Mouse (Mus musculus) heart, postnatal 0 days (tissue): ENCODE data around the gene Clybl. TPM values are rescaled to one million over a fixed set of nuclear protein-coding genes. Genes with fewer than 3 reads are reported as not detected.

Experiments used
- ATAC-seq: fragments of 200-750 bp; cut with Nextera tagmentation; 2 replicates; pipeline ENCODE4 v1.8.0; 2017; ENCODE audit warnings: low read depth, moderate number of reproducible peaks, moderate library complexity; ENCODE audit not compliant: insufficient read depth
- DNase-seq: peaks from one replicate; pipeline ENCODE4 v3.0.0-alpha.2; 2016; ENCODE audit warnings: low spot score
- H3K27ac ChIP-seq: fragments of 300-500 bp; sonication (generic); 2 replicates; pipeline ENCODE4 v1.5.1; 2014; ENCODE audit warnings: low read depth, mild to moderate bottlenecking
- H3K27me3 ChIP-seq: fragments of 300-500 bp; sonication (generic); 2 replicates; pipeline ENCODE4 v1.6.1; 2014; ENCODE audit warnings: low read length, mixed read lengths; ENCODE audit not compliant: control insufficient read depth, insufficient read depth
- H3K36me3 ChIP-seq: fragments of 300-500 bp; sonication (generic); replicated peaks from 2 replicates; pipeline ENCODE4 v1.6.1; 2014; ENCODE audit warnings: low read length, mixed read lengths; ENCODE audit not compliant: control insufficient read depth, insufficient read depth
- H3K4me1 ChIP-seq: fragments of 300-500 bp; sonication (generic); 2 replicates; pipeline ENCODE4 v1.6.1; 2014; ENCODE audit warnings: antibody characterized with exemption; ENCODE audit not compliant: control insufficient read depth, insufficient read depth
- H3K4me2 ChIP-seq: fragments of 300-500 bp; sonication (generic); 2 replicates; pipeline ENCODE4 v1.6.1; 2014; ENCODE audit warnings: low read depth, mild to moderate bottlenecking, low read length, moderate library complexity
- H3K4me3 ChIP-seq: fragments of 300-500 bp; sonication (generic); 2 replicates; pipeline ENCODE4 v1.5.1; 2014; ENCODE audit warnings: low read depth, low read length
- H3K9ac ChIP-seq: fragments of 300-500 bp; sonication (generic); replicated peaks from 2 replicates; pipeline ENCODE4 v1.6.1; 2014; ENCODE audit warnings: low read depth, low read length, mixed read lengths
- H3K9me3 ChIP-seq: fragments of 300-500 bp; sonication (generic); replicated peaks from 2 replicates; pipeline ENCODE4 v1.6.1; 2016; ENCODE audit warnings: low read length; ENCODE audit not compliant: control insufficient read depth
- CTCF ChIP-seq: IDR thresholded peaks from 2 replicates; pipeline ENCODE4 v1.5.1; 2016; ENCODE audit warnings: antibody characterized with exemption, control low read depth, low read depth
- EP300 ChIP-seq: IDR thresholded peaks from 2 replicates; pipeline ENCODE4 v1.6.1; 2016; ENCODE audit warnings: antibody characterized with exemption, low read depth
- WGBS: fragments of 180-500 bp; shearing (Covaris S2); extraction: QIAGEN DNeasy Blood & Tissue Kit; methylation state at CpG from one replicate; pipeline ENCODE4 v1.1.7; 2014; 5-methylcytosine and 5-hydroxymethylcytosine counted together
- polyA plus RNA-seq: library from polyadenylated mRNA; unstranded; fragments of >200 nt; fragmentation: Nextera tagmentation; extraction: Ambion mirVana; gene quantifications from 2 replicates; pipeline ENCODE4 v1.2.1, GENCODE M21; 2015
- total RNA-seq: library from RNA; depleted of rRNA; stranded (reverse); fragments of >200 nt; gene quantifications from 2 replicates; pipeline ENCODE4 v1.2.3, GENCODE M21; 2014; ENCODE audit warnings: low replicate concordance

Clybl gene
- total and polyA plus RNA-seq, 2 experiments from 2014 or later, result 74.6 to 111 TPM

DNA sequence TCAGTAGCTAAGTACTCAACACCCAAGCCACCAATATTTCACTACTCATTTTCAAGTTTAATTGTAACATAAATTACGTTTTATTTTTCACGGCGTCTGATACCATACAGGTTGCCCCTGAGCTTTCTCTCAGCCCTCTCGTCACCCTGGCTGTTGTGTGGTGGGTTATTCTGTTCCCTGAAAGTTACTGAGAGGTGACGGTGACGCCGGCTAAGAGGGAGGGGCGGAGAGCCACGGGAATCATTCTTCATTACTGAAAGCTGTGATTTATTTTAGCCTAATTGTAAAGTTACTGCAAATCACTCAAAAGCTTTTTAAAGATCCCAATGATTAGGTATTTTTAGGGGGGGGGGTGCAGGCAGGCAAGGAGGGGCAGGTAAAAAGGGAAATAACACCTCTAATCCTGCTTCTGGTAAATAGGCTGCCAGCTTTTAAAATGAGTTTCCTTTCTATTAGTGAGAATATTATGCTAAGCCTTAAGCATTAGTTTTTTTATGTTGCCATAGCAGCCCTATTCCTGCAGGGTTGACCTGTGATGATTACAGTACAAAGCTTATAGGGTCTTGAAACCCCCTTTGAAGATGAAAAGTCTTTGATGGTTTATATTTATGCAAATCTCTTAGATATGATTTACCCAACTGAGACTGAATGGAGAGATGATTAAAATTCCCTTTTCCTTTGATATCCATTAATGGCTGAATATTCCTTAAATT lies 192.9 kb downstream of the Clybl start:
- Histone ChIP-seq H3K9ac (no peak overlapping the region), H3K36me3 (no peaks in the 10 kb centered on the region), H3K4me1 (no peaks in the 10 kb centered on the region), H3K9me3 (no peaks in the 10 kb centered on the region), H3K4me3 (no peak overlapping the region), H3K4me2 (no peak overlapping the region), H3K27ac (no peak overlapping the region), H3K27me3 (no peaks in the 10 kb centered on the region)
- 33% methylated on average over 9 of the region's 9 CpGs for WGBS
- DNase-seq (no peak), ATAC-seq (no peak)
- TF ChIP-seq CTCF, result no peak
- no peak for TF ChIP-seq EP300

GRCm38 (mm10) chr14:122375070-122375811 lies 193.7 kb downstream of the Clybl start:
- H3K4me1 ChIP-seq, result no peaks in the 10 kb centered on the region
- H3K27ac ChIP-seq, result no peak overlapping the region
- 75% methylated on average over 12 of the region's 12 CpGs for WGBS
- no peaks in the 10 kb centered on the region for H3K36me3 ChIP-seq
- H3K4me3 ChIP-seq, result no peak overlapping the region
- no peak overlapping the region for H3K9ac ChIP-seq
- H3K27me3 ChIP-seq, result no peaks in the 10 kb centered on the region
- no peak for ATAC-seq
- no peaks in the 10 kb centered on the region for H3K9me3 ChIP-seq
- no peak for DNase-seq
- H3K4me2 ChIP-seq, result no peak overlapping the region
- TF ChIP-seq EP300, result no peak
- TF ChIP-seq CTCF, result no peak

DNA sequence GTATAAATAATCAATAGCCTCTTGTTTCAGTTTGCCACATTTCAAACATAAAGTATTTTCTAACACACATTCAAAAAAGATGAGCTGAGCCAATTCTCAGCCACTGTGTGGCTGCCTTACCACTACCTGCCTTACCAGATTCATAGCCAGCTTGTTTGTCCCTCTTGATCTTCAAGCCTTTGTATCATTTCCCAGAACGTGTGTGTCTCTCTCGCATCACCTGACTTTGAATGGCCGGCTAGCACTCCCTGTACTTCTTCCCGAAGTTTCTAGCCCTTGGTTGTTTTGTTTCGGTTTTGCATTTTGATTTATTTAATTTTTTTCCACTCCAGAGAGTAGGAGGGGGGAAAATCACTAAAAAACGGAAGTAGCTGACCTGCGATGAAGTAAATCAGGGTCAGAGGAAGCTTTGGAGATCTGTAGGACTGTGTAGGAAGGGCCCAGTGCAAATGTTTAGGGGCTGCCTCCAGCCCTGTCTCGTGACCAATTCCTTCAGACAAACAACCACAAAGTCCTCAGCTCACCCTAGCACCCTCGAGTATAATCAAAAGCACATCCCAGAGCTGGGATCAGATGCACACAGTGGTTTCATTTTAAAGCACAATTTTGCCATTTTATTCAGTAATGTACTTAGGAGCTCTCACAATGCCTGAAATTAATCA lies 195.1 kb downstream of the Clybl start:
- DNase-seq, result no peak
- 78% methylated on average over 9 of the region's 9 CpGs for WGBS

GRCm38 (mm10) chr14:122377681-122378080 lies 196.2 kb downstream of the Clybl start:
- no peak overlapping the region for H3K4me2 ChIP-seq
- no peak for ATAC-seq
- H3K36me3 ChIP-seq, result no peaks in the 10 kb centered on the region
- 86% methylated on average over 6 of the region's 6 CpGs for WGBS
- no peak overlapping the region for H3K4me3 ChIP-seq
- H3K27ac ChIP-seq, result no peak overlapping the region
- no peaks in the 10 kb centered on the region for H3K9me3 ChIP-seq
- no peak overlapping the region for H3K9ac ChIP-seq
- no peak for DNase-seq
- no peaks in the 10 kb centered on the region for H3K4me1 ChIP-seq
- no peak for TF ChIP-seq CTCF
- TF ChIP-seq EP300, result no peak
- no peaks in the 10 kb centered on the region for H3K27me3 ChIP-seq

More for the DNA sequence above, 195.1 kb downstream of the Clybl start:
- no peaks in the 10 kb centered on the region for H3K4me1 ChIP-seq
- H3K4me2 ChIP-seq, result no peak overlapping the region
- H3K9me3 ChIP-seq, result no peaks in the 10 kb centered on the region
- no peak for ATAC-seq
- no peak for TF ChIP-seq CTCF
- no peak for TF ChIP-seq EP300
- no peaks in the 10 kb centered on the region for H3K36me3 ChIP-seq
- H3K27me3 ChIP-seq, result no peaks in the 10 kb centered on the region
- H3K27ac ChIP-seq, result no peak overlapping the region
- H3K9ac ChIP-seq, result no peak overlapping the region
- H3K4me3 ChIP-seq, result no peak overlapping the region

- H3K4me3 ChIP-seq, result no peak overlapping the region
- H3K9ac ChIP-seq, result no peak overlapping the region
- H3K4me1 ChIP-seq, result no peaks in the 10 kb centered on the region
- H3K36me3 ChIP-seq, result no peaks in the 10 kb centered on the region
- no peak overlapping the region for H3K27ac ChIP-seq
- TF ChIP-seq CTCF, result no peak
- no peak for TF ChIP-seq EP300
- H3K27me3 ChIP-seq, result no peaks in the 10 kb centered on the region
- DNase-seq, result no peak
- H3K9me3 ChIP-seq, result no peaks in the 10 kb centered on the region
- no peak overlapping the region for H3K4me2 ChIP-seq
- 90% methylated on average over 9 of the region's 9 CpGs for WGBS
- ATAC-seq, result no peak
Measured at GRCm38 (mm10) chr14:122379076-122379475, 197.6 kb downstream of the Clybl start.
